Mouse (Mus musculus): ENCODE results near the gene Cmpk1. TPM values are rescaled to one million over a fixed set of nuclear protein-coding genes. Genes with fewer than 3 reads are reported as not detected.

The Cmpk1 gene
- polyA plus RNA-seq, 1 experiment from 2014 or later = 134 TPM

DNA sequence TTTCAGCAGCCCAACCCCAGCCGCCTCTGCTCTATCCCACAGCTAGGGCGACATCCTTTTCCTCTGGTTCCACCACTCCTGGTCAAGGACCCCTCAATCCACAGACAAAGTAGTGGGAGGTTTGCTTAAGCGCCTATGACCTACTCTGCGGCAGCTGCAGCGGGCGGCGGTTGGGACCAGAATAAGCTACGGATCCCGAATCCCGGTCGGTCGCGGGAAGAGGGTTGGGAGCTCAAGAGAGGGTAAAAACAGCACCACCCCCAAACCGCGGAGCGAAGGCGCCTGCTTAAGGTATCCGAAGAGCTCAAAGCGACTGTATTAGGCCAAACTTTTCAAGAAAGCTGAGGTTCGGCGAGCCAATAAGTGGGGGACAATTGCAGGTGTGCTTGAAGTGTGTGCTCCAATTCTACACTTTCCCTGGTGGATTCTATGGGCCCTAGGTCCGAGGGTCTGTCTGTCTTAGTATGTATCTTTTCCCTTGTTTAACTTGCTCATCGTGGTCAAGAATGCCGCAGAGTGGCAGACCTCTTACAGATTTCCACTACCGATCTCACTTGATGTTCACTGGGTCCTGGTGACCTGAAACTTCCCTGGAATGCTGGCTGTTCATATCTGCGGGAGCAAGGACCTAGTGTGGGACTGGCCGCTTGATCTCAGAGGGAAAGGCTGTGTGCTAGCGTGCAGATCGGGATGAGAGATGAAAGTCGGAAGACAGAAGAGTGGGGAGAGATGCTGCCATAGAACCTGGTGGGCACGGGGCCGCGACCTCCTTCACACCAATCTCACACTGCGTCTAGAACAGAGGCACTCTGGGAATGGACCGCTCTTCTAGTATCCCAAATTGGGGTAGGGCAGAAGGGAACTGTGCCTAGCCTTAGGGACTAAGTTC lies 74.1 kb downstream of the Cmpk1 start:
- no peak overlapping the region for H3K27ac ChIP-seq (replicated peaks)
- no peak overlapping the region for H3K9ac ChIP-seq (replicated peaks)
- no peaks in the 10 kb centered on the region for H3K9me3 ChIP-seq
- 3% methylated on average over 35 of the region's 35 CpGs for WGBS
- 0 out of 2 replicates have a peak overlapping the region, but pooled peaks have one; percentile 3 for H3K4me3 ChIP-seq
- peaks cover 17% of the 10 kb centered on the region for H3K4me1 ChIP-seq
- peaks cover 96% of the 10 kb centered on the region for H3K27me3 ChIP-seq
- ATAC-seq (ENCODE audit: low FRiP score, low read depth) = no peak
- no peaks in the 10 kb centered on the region for H3K36me3 ChIP-seq
- H3K4me2 ChIP-seq (replicated peaks) = no peak overlapping the region

GRCm38 (mm10) chr4:114909602-114910484 lies 77.2 kb downstream of the Cmpk1 start:
- Histone ChIP-seq H3K27ac (replicated peaks) (0 out of 2 replicates have a peak overlapping the region, but pooled peaks have one; percentile 25), H3K27me3 (peaks cover 99% of the 10 kb centered on the region), H3K36me3 (no peaks in the 10 kb centered on the region), H3K9ac (replicated peaks) (peak overlapping the region; percentile 39; the same call in 1 of the 2 replicates), H3K9me3 (no peaks in the 10 kb centered on the region), H3K4me3 (peak overlapping the region; percentile 52), H3K4me2 (replicated peaks) (peak overlapping the region; percentile 77), H3K4me1 (peaks cover 26% of the 10 kb centered on the region)
- no peak for ATAC-seq (ENCODE audit: low FRiP score, low read depth)
- WGBS = 1% methylated on average over 20 of the region's 20 CpGs

Other genes starting within 250 kb of the Cmpk1 start
- not detected in 2 replicates for gene Gm12830, start 165.5 kb downstream of the Cmpk1 start, polyA plus RNA-seq (2016; fragmentation: Nextera tagmentation; extraction: Ambion mirVana)
- 3.0 and 5.2 TPM in 2 replicates for gene Foxd2, start 78.4 kb downstream of the Cmpk1 start, polyA plus RNA-seq (2016; fragmentation: Nextera tagmentation; extraction: Ambion mirVana)
- gene Foxe3, start 61.2 kb downstream of the Cmpk1 start, polyA plus RNA-seq (2016; fragmentation: Nextera tagmentation; extraction: Ambion mirVana) = 0.42 and 0.46 TPM in 2 replicates
- 15.7 and 16.4 TPM in 2 replicates for gene Stil, start 12.9 kb upstream of the Cmpk1 start, polyA plus RNA-seq (2016; fragmentation: Nextera tagmentation; extraction: Ambion mirVana)
- 9.6 and 9.8 TPM in 2 replicates for gene Tal1, start 69.2 kb upstream of the Cmpk1 start, polyA plus RNA-seq (2016; fragmentation: Nextera tagmentation; extraction: Ambion mirVana)
- gene Pdzk1ip1, start 101.5 kb upstream of the Cmpk1 start, polyA plus RNA-seq (2016; fragmentation: Nextera tagmentation; extraction: Ambion mirVana) = 11.8 and 12.9 TPM in 2 replicates
- 1.7 and 1.8 TPM in 2 replicates for gene Cyp4x1, start 147.0 kb upstream of the Cmpk1 start, polyA plus RNA-seq (2016; fragmentation: Nextera tagmentation; extraction: Ambion mirVana)